Mouse (Mus musculus) spleen, postnatal 4 days (tissue): ENCODE data around the gene Mas1.

Source experiments
- DNase-seq, 2 experiments: peaks; one replicate each; pipeline ENCODE4 v3.0.0; 2022; ENCODE audit warnings: low spot score in 2 of 2

The Mas1 gene

DNA sequence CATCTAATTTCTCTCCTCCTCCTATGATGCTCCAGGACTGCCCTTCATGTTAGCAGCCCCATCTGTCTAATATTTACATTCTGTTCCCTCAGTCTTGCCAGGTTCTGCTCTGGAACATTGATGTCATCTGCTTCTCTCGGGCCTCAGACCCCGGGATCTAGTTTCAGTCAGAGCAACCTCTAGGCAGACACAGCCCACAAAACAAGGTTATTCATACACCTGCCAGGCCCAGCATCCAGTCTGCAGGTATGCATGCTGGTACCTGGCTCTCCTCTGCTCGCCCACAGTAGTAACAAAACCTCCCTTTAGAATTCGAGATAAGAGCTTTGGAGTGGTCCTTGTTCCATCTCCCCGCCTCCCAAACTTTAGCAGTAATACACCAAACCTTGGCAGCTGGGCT lies 37.6 kb downstream of the Mas1 start:
- DNase-seq = no peak

DNA sequence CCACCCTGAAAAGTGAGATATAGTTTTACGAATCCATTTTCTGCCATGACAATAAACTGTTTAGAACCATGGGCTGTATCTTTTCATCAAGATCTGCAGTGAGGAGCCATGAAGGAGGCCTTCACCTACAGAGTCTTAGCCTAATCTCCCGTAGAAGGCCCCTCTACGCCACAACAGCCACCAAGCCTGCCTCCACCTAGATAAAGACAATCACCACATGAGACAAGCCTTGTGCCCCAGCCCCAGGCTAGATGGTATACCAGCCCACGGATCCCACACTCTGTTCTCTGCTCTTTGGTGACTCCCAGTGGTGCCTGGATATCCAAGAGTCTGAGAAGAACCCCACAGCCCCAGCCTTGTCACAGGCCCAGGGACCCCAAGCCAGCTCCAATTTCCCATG lies 52.1 kb downstream of the Mas1 start:
- DNase-seq = no peak

DNA sequence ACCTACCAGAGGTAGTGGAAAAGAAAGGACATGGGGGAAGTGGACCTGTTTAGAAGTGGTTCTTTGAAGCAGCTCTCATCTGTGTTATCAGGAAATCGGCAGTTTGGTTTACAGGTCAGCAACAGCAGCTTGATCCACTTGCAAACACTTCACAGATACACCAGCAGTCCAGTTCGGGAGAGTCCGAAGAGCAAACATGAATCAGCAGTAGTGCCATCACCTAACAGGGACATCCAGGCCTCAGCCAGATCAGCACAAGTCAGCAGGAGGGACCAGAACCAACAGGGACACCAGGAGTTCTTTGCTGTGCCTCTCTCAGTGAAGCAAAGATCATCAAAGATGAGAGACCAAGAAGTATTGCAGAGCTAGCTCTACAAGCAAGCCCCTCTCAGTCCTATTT lies 53.4 kb downstream of the Mas1 start:
- DNase-seq = no peak

DNA sequence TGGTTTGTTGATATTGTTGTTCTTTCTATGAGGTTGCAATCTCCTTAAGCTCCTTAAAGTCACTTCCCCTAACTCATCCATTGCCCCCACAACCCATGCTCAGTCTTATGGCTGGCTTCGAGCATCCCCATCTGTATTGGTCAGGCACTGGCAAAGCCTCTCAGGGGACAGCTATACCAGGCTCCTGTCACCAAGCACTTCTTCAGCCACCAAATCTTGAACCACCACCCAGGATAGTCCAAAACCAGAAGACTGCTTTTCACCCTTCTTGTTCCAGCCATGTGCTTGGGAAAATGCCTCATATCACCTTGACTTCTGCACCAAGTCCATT lies 57.0 kb downstream of the Mas1 start:
- DNase-seq = no peak

DNA sequence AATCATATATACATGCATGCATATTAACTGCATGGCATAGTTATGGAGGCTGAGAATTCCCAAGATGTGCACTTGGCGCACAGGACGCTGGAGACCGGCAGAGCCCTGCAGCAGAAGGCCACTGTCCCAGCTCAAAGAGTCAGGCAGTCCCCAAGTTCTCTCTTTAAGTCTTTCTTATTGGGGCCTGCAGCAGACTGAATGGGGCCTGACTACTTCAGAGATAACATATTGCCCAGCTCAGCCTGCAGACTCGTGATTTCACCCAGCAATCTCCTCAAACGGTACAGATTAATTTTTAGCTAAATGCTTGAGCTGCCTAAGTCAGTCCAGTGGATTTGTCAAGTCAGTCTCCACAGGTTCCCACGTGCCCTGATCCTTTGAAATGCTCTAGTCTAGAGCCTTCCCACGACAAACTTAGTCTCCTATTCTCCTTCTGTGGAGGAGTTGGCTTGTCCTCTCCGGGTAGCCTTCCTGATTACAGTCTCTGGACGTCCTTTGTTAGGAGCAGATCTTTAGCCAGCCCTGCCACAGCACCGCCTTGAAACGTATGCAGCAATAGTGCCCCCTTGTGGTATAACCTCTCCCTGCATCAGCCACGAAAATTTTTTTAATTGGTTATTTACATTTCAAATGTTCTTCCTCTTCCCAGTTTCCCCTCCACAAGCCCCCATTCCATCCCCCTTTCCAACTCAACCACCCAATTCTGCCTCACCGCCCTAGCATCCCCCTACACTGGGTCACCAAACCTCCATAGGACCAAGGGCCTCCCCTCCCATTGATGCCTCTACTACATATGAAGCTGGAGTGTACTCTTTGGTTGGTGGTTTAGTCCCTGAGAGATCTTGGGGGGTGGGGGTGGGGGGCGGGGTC lies 57.6 kb downstream of the Mas1 start:
- peak; percentile 58 to 78 for DNase-seq

DNA sequence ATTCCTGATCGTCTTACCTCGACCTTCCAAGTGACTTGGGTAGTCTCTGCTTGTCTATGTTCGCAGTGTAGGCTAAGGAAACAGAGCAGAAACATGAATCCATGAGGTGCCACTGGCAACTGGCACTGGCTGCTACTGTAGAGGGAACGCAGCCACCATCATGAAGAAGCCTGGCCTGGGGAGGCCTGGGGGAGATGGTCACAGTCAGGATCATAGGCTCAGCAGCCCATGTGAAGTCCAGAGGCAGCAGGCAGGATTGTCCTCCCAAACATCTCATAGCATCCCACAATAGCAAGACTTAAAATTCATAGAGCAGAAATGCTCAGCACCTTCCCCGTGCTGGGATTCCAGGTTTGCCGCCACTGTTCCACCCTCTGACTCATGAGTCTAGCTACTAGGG lies 59.1 kb downstream of the Mas1 start:
- DNase-seq = no peak

DNA sequence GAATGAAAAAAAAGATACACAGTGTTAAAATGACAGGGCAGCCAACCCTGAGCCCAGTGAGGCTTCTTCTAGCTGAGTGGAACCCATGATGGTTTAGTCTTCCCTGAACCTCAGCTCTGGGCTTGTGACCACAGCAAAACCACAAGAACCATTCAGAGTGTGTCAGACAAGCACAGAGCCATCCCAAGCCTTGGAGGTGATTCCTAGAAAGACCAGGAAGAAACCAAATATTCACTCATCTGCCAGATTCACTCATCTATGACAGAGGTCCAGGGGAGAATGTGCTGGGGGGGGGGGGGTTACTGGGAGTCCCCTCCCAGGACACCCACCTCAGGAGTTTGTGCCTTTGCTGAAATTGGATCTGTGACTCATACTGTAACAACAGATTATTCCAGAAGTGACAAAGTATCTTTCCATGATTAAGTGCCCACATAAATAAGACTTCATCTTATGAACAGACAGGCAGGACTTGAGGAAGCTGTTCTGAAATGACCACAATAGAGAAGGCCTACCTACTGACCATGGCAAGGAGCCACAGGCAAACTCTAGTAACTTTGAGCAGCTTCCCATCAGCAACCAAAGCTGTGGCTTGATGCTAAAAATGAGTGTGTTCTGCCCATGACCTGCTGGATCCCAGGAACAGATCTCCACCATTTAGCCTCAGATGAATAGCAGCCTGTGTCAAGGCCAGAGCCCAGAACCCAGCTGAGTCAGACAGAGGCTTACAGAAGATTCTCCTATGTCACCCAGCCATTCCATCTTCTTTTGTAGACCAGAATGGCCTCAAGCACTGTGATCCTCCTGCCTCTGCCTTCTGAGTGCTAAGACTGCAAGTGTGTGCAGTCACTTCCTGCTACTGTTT lies 63.1 kb downstream of the Mas1 start:
- DNase-seq = no peak

DNA sequence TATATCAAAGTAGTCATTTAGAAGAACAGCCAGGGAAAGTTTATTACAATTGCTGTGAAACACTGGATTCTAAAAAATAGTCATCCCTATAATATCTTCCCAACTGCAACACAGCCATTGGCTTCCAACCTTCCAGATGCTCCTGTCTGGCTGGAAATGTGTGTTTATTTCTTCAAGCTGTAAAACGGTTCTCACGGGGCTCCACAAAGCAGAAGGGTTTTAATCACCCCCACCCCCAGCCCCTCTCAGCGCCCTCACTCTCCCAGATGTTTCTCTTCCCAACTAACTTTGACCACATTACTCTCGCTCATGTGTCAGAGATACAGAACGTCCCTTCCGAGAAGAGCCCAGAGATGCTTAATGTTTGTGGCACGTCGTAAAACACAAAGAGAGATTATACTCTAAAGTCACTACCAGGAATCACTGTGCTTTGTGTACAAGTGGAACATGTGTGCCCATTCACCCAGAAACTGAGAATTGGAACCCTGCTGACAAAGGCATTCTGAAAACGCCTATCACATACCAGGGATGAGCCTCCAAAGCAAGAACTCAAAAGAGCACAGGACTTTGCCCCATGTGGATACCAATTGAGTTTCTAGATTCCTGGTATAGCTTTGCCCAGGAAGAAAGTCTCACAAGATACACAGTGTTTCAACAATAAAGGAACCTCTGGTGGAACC lies 65.9 kb downstream of the Mas1 start:
- no peak for DNase-seq

DNA sequence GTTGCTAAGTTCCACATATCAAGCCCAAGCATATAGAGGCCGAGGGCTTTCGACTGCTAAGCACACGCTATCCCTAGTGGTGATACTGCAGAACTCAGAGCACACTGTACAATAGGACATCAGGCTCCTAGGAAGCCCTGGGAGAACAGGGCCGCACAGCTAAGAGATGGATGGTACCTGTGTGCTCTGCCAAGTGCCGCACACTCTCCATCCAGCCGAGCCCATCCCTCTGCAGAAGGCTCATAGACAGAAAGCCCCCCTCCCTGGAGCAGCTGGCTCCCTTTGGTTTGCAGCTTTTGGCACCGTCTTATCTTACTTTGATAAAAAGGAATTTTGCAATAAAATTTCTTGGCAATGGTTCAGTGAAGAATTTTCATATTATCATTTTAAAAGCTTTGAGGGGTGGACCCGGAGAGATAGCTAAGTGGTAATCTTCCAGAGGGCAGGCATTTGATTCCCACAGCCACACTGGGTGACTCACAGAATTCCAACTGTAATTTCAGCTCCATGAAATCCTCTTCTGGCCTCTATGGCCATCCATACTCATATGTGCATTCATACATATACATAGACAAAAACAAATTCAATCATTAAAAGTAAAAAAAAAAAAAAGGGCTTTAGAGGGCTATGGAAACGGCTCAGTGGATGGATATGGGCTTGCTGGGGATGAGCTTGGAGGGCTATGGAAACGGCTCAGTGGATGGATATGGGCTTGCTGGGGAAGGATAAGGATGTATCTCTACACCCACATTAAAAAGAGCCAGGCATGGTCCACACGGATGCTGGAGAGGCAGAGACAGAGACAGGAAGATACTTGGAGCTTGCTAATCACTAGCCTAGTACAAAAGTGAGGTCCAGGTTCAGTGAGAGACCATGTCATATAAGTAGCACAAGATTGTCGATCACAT lies 68.3 kb downstream of the Mas1 start:
- DNase-seq = no peak

DNA sequence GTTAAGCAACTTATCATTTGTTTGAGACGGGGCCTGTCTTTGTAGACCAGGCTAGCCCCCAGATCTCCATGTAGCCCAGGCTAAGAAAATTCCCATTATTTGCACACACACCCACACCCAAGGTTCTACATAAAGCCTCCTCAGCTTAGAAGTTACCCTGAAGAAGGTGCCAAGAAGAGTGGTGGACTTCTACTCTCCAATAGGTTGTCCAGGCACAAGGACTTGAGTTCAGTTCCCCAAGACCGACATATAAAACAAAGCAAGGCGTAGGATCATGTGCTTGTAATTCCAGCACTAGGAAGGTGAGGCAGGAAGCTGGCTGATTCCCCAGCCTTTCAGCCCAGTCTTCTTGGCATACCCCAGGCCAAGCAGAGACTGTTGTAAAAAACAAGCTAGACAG lies 69.4 kb downstream of the Mas1 start:
- no peak for DNase-seq

DNA sequence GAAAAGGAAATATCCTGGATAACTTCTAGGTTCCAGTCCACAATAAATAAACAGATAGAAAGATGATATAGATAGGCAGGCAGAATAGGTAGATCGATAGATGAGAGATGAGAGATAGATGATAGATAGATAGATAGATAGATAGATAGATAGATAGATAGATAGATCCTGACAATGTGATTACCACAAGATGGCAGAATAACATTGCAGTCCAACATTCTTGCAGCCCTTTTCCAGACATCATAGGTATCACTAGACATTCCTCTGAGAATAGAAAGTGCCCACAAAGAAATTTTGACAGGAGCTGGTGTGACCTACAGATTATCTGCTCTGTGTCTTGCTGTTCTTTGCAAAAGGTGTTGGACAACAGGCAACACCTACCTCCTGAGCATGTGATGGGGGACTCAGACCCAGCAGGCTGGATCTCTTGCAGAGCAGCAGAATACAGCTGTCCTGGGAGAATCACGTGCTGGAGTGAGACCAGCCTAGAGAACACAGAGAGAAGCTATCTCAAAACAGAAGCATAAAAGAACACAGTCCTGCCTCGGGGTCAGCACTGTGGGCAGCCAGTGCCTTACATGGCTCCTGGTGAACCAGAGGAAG lies 70.4 kb downstream of the Mas1 start:
- DNase-seq = no peak

DNA sequence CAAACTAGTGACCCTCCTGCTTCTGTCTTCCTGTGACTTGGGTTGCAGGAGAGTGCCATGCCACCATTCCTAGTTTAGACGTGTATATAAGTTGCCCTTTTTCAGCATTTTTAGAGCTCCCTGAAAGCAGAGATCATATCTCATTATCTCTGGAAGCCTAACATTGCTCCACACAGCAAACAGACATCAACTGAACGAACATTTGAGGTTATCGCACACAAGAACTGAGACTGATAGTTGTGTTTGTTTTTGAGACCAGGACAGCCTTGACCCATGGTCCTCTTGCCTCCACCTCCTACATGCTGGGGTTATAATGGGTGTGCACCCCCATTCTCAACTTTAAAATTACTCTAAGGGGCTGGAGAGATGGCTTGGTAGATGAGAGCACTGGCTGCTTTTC lies 71.3 kb downstream of the Mas1 start:
- no peak for DNase-seq

DNA sequence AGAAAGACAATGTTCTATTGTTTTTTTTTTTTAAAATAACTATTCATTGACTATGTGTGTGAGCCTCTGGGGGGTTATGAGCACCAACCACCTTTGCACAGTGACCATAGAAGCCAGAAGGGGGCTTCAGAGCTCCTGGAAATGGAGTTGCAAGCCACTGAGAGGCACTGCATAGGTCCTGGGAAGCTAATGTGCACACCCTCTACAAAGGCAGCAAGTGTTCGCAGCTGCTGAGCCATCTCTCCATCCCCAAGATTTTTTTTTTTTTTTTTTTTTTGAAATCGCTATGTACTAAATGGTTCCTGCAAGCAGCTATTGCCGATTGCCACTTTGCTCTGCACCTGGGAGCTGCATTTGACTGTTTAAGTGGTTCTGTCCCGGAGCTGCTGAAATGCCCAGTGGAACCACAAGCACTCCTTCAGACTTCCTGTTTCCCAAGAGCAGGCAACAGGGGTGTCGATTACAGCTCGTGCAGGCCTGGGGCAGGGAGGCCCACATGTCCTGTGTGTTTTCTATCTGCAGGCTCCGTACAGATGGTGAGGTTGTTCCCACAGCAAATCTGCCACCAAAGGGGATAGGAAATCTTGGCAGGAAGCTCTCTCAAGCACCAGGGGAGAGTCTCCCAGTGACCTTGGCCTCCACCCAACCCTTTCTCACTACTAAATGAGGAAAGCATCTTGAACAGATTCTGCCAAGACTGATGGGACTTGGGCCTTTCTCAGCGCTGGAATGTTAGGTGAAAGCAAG lies 74.1 kb downstream of the Mas1 start:
- DNase-seq = peak in 1 of 2 experiments; percentile 22

DNA sequence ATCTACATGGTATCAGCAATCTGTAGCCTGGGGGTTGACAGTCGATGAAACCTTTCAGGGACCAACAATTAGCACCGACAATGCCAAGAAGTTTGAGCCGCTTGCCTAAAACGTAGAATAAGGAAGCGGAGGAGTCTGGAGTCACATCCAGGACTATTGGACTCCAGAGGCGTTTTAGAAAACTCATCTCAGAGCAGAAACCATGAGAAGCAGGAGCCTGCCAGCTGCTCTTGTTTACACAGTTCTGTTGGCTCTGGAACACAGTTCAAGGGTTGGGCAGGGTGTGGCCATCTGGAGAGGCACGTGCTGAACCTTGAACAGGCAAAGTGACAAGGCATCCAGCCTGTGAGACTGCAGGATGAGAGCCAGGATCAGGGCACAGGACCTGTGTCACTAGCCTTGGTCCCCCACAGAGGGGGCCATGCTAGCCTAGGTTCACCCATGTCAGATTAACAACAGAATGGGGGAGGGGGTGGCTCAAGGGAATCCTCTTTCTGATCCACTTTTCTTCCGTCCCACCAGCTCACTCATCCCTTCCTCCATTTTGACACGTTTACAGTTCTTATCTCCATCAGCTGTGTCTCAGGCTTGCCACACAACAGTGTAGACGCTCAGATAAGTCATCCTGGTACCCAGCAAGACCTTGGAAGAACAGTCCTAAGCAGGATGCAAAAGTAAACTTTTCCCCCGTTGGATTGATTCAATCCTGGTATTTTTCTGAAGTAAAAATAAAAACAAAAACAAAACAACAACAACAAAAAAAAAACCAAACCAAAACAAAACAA lies 75.3 kb downstream of the Mas1 start:
- no peak for DNase-seq

DNA sequence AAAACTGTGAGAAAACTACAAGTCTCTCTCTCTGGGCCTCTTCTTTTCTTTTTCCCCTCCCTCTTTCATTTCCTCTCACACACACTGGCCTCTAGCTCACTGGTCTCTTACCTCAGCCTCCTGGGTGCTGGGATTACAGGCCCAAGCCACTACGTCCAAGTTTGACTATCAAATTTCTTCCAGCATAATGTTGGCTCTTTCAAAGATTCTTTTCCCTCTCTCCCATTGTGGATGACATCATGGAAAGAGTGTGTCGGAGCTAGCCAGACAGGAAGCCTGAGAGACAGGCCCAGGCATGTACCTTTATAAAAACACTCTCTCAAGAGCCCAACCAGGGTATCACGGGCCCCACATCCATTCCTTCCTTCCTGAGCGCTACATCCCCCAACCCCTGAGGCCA lies 76.5 kb downstream of the Mas1 start:
- DNase-seq = no peak

DNA sequence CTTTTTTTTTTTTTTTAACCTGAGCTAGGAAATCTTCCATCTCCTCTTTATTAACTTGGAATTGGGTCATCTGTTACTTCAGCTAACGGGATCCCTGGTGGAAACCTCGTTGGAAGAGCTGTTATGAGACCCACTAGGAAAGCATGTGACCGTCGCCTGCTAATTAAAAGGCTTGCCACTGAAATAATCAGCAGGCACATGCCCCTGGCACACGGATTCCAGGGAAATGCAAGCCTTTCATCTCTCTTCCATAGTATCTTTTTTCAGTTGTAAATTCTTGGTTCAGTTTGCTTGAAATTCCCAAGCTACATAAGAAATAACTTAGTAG lies 76.9 kb downstream of the Mas1 start:
- no peak for DNase-seq
